Mouse (Mus musculus) MEL (cell line): Measurements from ENCODE around the gene 0610010K14Rik. TPM values are rescaled to one million over a fixed set of nuclear protein-coding genes. Genes with fewer than 3 reads are reported as not detected.

Source experiments
- DNase-seq: peaks from one replicate; pipeline ENCODE4 v3.0.0; 2011; ENCODE audit warnings: low read depth, low spot score
- H3K27ac ChIP-seq: 2 replicates; pipeline ENCODE4 v1.5.1; 2012; ENCODE audit warnings: low read depth, mild to moderate bottlenecking, control low read depth, low read length, moderate library complexity; ENCODE audit not compliant: control insufficient read depth
- H3K27me3 ChIP-seq, 2 experiments: fragments of 150-350 bp in 1 of 2; sonication (generic) in 1 of 2; 2 replicates each; pipeline ENCODE4 v1.6.1; 2012; ENCODE audit warnings: low read length in 2 of 2, mild to moderate bottlenecking in 2 of 2, improper control_type of control experiment in 1 of 2, moderate library complexity in 1 of 2; ENCODE audit not compliant: insufficient read depth in 2 of 2, control insufficient read depth in 1 of 2
- H3K36me3 ChIP-seq, 2 experiments: 2 replicates each; pipeline ENCODE4 v1.6.1; 2012 to 2014; ENCODE audit warnings: low read length in 2 of 2, improper control_type of control experiment in 1 of 2, inconsistent platforms in 1 of 2, mild to moderate bottlenecking in 1 of 2; ENCODE audit not compliant: insufficient read depth in 2 of 2, control insufficient read depth in 1 of 2
- H3K4me1 ChIP-seq, 2 experiments: fragments of 150-350 bp in 1 of 2; sonication (generic) in 1 of 2; 2 replicates each; pipeline ENCODE4 v1.6.1; 2012; ENCODE audit warnings: low read length in 2 of 2, improper control_type of control experiment in 1 of 2, mild to moderate bottlenecking in 1 of 2; ENCODE audit not compliant: insufficient read depth in 2 of 2, control insufficient read depth in 1 of 2
- H3K4me3 ChIP-seq, 2 experiments: fragments of 150-350 bp in 1 of 2; sonication (generic) in 1 of 2; 2 replicates each; pipeline ENCODE4 v1.5.1; 2012; ENCODE audit warnings: low read depth in 2 of 2, low read length in 2 of 2, mild to moderate bottlenecking in 2 of 2, moderate library complexity in 2 of 2, control low read depth in 1 of 2, improper control_type of control experiment in 1 of 2; ENCODE audit not compliant: control insufficient read depth in 1 of 2, insufficient read depth in 1 of 2
- H3K79me2 ChIP-seq: 2 replicates; pipeline ENCODE4 v1.6.1; 2012; ENCODE audit warnings: mild to moderate bottlenecking, low read length, moderate library complexity; ENCODE audit not compliant: control insufficient read depth, poor library complexity, insufficient read depth
- H3K9ac ChIP-seq: 2 replicates; pipeline ENCODE4 v1.6.1; 2012; ENCODE audit warnings: low read depth, mild to moderate bottlenecking, control low read depth, low read length, moderate library complexity; ENCODE audit not compliant: control insufficient read depth, poor library complexity, severe bottlenecking
- H3K9me3 ChIP-seq: fragments of 150-350 bp; sonication (generic); replicated peaks from 2 replicates; pipeline ENCODE4 v1.6.1; 2012; ENCODE audit warnings: mild to moderate bottlenecking, low read length, improper control_type of control experiment, moderate library complexity; ENCODE audit not compliant: insufficient read depth
- CTCF ChIP-seq, 3 experiments: IDR thresholded peaks in 2 of 3; conservative IDR thresholded peaks in 1 of 3; 2 replicates each; pipeline ENCODE4 v1.5.1; 2011 to 2012; ENCODE audit warnings: low read length in 3 of 3, low read depth in 2 of 3, mild to moderate bottlenecking in 2 of 3, improper control_type of control experiment in 1 of 3, inconsistent platforms in 1 of 3, mixed read lengths in 1 of 3, moderate library complexity in 1 of 3; ENCODE audit not compliant: control insufficient read depth in 1 of 3, insufficient read depth in 1 of 3, poor library complexity in 1 of 3, severe bottlenecking in 1 of 3
- ETS1 ChIP-seq: IDR thresholded peaks from 2 replicates; pipeline ENCODE4 v1.6.1; 2012; ENCODE audit warnings: low read depth, mild to moderate bottlenecking, inconsistent platforms, low read length, improper control_type of control experiment, moderate library complexity
- GATA1 ChIP-seq: IDR thresholded peaks from 2 replicates; pipeline ENCODE4 v1.6.1; 2011; ENCODE audit warnings: low read depth, low read length, improper control_type of control experiment
- MAFK ChIP-seq: IDR thresholded peaks from 2 replicates; pipeline ENCODE4 v1.6.1; 2011; ENCODE audit warnings: low read depth, mild to moderate bottlenecking, low read length, improper control_type of control experiment, borderline replicate concordance
- MAZ ChIP-seq: IDR thresholded peaks from 2 replicates; pipeline ENCODE4 v1.6.1; 2012; ENCODE audit warnings: low read depth, mild to moderate bottlenecking, inconsistent platforms, low read length, improper control_type of control experiment
- RCOR1 ChIP-seq: IDR thresholded peaks from 2 replicates; pipeline ENCODE4 v1.6.1; 2012; ENCODE audit warnings: low read depth, mild to moderate bottlenecking, inconsistent platforms, low read length, improper control_type of control experiment
- UBTF ChIP-seq: IDR thresholded peaks from 2 replicates; pipeline ENCODE4 v1.6.1; 2012; ENCODE audit warnings: low read depth, mild to moderate bottlenecking, inconsistent platforms, low read length, improper control_type of control experiment, moderate library complexity, borderline replicate concordance; ENCODE audit not compliant: insufficient read depth
- USF1 ChIP-seq: IDR thresholded peaks from 2 replicates; pipeline ENCODE4 v1.6.1; 2014; ENCODE audit warnings: low read depth, mild to moderate bottlenecking, inconsistent platforms, low read length, improper control_type of control experiment, moderate library complexity
- ZC3H11A ChIP-seq: IDR thresholded peaks from 2 replicates; pipeline ENCODE4 v1.6.1; 2012; ENCODE audit warnings: low read depth, mild to moderate bottlenecking, inconsistent platforms, low read length, improper control_type of control experiment
- ZNF384 ChIP-seq: IDR thresholded peaks from 2 replicates; pipeline ENCODE4 v1.6.1; 2012; ENCODE audit warnings: low read depth, mild to moderate bottlenecking, inconsistent platforms, low read length, improper control_type of control experiment
- polyA plus RNA-seq, 2 experiments: library from polyadenylated mRNA; stranded (reverse) in 1 of 2; unstranded in 1 of 2; fragments of >175 nt in 1 of 2; fragments of >200 nt in 1 of 2; gene quantifications; 2 replicates each; pipeline versions ENCODE4 v1.2.1 to v1.2.4; 2012; ENCODE audit warnings: low replicate concordance in 2 of 2, low read depth in 1 of 2; ENCODE audit not compliant: insufficient read length in 2 of 2, insufficient read depth in 1 of 2, missing spikeins in 1 of 2
- total RNA-seq: library from RNA; depleted of rRNA; stranded (reverse); fragments of 300-350 nt; gene quantifications from 2 replicates; pipeline ENCODE4 v1.2.3, GENCODE M21; 2012

Gene 0610010K14Rik
- total and polyA plus RNA-seq, 3 experiments: 60.4 to 189 TPM; not detected in 1

DNA sequence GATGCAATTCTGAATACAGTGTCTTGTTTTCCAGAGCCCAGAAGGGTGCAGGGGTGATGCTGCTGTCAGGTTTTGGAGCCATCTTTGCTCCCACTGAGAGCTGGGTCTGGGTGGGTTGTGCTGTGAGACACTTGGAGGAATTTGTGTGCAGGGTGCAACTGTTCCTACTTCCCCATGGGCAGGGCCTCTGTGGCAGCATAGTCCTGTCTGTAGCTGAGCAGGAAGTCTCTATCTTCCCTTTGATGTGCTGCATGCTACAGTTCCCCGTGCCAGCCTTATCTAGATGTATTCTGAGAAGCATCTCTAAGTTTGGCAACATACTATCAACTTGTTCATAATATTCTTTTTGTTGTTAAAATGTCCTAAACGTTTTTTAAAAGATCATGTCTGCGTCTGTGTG, 27.5 kb upstream of the 0610010K14Rik start:
- Histone ChIP-seq H3K4me3 (no peak overlapping the region), H3K9ac (no peak overlapping the region), H3K79me2 (no peaks in the 10 kb centered on the region), H3K27me3 (peaks cover 9 to 23% of the 10 kb centered on the region in 2 experiments), H3K9me3 (no peaks in the 10 kb centered on the region), H3K27ac (no peak overlapping the region), H3K4me1 (0 out of 4 replicates have a peak, but pooled peaks cover 0 to 2% of the 10 kb centered on the region in 2 experiments), H3K36me3 (no peaks in the 10 kb centered on the region)
- DNase-seq: peak; percentile 58
- TF ChIP-seq MAZ (no peak), GATA1 (0 out of 2 replicates have a peak, but pooled peaks have one; percentile 12)

DNA sequence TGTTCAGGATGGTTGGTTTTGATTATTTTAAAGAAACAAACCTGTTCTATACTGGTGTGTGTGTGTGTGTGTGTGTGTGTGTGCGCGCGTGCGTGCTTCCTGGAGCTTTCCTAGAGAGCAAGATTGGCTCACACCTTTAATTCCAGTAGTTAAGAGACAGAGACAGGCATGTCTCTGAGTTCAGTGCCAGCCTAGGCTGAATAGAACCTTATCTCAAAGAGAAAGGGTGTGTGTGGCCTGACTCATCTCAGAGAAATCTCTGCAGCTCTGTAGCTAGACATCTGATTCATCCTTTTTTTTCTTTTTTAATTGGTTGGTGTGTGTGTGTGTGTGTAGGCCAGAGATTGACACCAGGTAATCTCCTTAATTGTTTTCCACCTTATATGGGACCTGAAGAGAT, 21.3 kb upstream of the 0610010K14Rik start:
- Histone ChIP-seq H3K4me3 (no peak overlapping the region), H3K27me3 (peaks cover 11 to 24% of the 10 kb centered on the region in 2 experiments), H3K27ac (no peak overlapping the region), H3K9me3 (no peaks in the 10 kb centered on the region), H3K36me3 (no peaks in the 10 kb centered on the region), H3K4me1 (no peaks in the 10 kb centered on the region), H3K9ac (no peak overlapping the region), H3K79me2 (no peaks in the 10 kb centered on the region)
- peak; percentile 19; the same call in 1 of the 2 replicates for TF ChIP-seq GATA1
- no peak for TF ChIP-seq MAFK
- peak; percentile 64; the same call in 1 of the 2 replicates for TF ChIP-seq RCOR1
- no peak for DNase-seq

DNA sequence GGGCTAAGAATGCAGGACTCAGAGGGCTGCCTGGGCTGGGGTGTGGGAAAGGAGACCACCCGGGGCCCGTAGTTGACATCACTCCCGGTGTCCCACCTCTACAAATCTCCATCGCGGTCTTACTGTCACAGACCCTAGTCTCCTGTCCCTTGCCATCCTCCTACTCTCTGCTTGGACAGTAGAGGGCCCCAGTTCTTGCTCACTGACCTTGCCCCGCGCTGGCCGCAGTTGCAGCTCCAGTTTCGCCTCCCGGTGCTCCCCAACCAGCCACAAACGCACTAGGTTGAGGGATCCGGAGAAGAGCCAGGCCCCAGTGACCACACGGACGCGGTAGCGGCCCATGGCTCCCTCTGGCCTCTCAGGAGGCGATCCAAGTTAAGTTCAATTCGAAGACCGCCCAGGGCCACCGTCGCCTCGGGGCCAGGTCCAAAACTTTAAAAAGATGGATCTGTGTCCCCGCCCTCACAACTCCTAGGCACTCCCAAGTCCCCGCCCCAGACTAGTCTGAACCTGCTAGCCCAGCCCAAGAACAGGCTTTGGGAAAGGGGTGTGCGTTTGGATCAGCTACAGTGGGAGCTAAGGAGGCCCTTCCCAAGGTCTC, 17.3 kb upstream of the 0610010K14Rik start, which contains the start of gene Alox12:
Gene Alox12, minus strand, starts transcription at position 423 of the 601 bp plus-strand sequence.
- no peak within 1 kb of the TSS for H3K27ac ChIP-seq
- no peaks in the 10 kb centered on the region for H3K79me2 ChIP-seq
- no peaks in the 10 kb centered on the region for H3K4me1 ChIP-seq
- no peak within 1 kb of the TSS for H3K4me3 ChIP-seq
- TF ChIP-seq CTCF (IDR thresholded peaks at IDR 0.05 in 2 of 3, conservative IDR thresholded peaks at IDR 0.05 in 1 of 3; ENCODE audit: control insufficient read depth in 1 of 3, insufficient read depth in 1 of 3, low read depth in 2 of 3, low read length in 3 of 3, poor library complexity in 1 of 3, severe bottlenecking in 1 of 3): 0 out of 6 replicates have a peak, but pooled peaks of 1 of the 3 experiments have one; percentile 4
- TF ChIP-seq UBTF: no peak
- TF ChIP-seq ETS1: no peak
- TF ChIP-seq, all 39 proteins: peak for 1
- Histone ChIP-seq H3K36me3 (no peaks in the 10 kb centered on the region), H3K27me3 (peaks cover 9 to 11% of the 10 kb centered on the region in 2 experiments), H3K9me3 (no peaks in the 10 kb centered on the region), H3K9ac (no peak within 1 kb of the TSS)
- DNase-seq: no peak

DNA sequence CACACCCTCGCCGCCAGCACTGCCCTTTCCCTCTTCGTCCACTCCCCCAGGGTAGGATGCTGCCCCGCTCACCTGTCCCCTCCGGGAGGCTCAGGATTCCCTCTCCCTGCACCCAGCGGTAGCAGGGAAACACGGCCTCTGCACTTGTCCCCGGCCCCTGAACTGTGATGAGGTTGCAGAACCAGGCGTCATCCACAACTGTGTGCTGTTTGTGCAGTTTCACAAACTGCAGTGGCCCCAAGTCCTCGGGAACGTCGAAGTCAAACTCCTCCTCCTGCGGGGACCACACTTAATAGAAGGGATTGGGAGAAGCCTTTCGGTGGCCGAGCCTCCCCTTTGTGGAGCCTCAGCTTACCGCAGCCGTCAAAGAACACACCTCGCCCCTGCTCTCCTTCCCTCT, 16.6 kb upstream of the 0610010K14Rik start:
- TF ChIP-seq USF1 (no peak), GATA1 (no peak), ZNF384 (no peak), CTCF (IDR thresholded peaks at IDR 0.05 in 2 of 3, conservative IDR thresholded peaks at IDR 0.05 in 1 of 3; ENCODE audit: control insufficient read depth in 1 of 3, insufficient read depth in 1 of 3, low read depth in 2 of 3, low read length in 3 of 3, poor library complexity in 1 of 3, severe bottlenecking in 1 of 3) (no peak), ZC3H11A (no peak)
- TF ChIP-seq, all 39 proteins: peak for 0
- no peak for DNase-seq
- Histone ChIP-seq H3K27ac (no peak overlapping the region), H3K9me3 (no peaks in the 10 kb centered on the region), H3K36me3 (no peaks in the 10 kb centered on the region), H3K4me1 (no peaks in the 10 kb centered on the region), H3K9ac (no peak overlapping the region), H3K79me2 (no peaks in the 10 kb centered on the region), H3K4me3 (no peak overlapping the region), H3K27me3 (peaks cover 6 to 11% of the 10 kb centered on the region in 2 experiments)
